In the genomic region with DNA sequence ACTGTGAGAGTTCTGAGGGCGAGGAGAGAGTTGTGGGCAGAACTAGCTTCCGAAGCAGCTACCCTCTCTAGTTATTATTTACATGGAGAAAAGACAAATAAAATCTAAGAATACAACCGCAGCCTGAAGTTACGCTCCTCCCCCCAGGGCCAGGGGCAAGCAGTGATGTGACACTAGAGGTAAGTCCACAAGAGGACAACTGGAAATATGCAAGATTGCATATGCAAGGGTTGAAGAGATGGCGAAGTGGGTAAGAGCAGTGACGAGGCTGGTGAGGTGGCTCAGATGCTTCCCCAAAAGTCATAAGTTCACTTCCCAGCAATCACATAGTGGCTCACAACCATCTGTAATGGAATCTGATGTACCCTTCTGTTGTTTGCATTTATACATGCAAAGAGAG, we compare ENCODE assay signal across 8 mouse cellular contexts. TPM values are rescaled to one million over a fixed set of nuclear protein-coding genes. Genes with fewer than 3 reads are reported as not detected.
A peak's percentile ranks its signal among the peaks of the same experiment; 100 is the strongest.
DNase-seq lines count a peak whose midpoint lies in the region; ATAC-seq and TF ChIP-seq lines count a peak whose summit lies in the region.

No protein-coding gene starts in this region.

- no peak for TF ChIP-seq CTCF in cerebellum, adult 2 months (IDR thresholded peaks at IDR 0.05; ENCODE audit: borderline replicate concordance, insufficient read depth, low read depth, low read length)
- TF ChIP-seq CTCF in testis, adult 2 months (IDR thresholded peaks at IDR 0.05; ENCODE audit: control insufficient read depth, insufficient read depth, insufficient replicate concordance, low read depth, low read length): no peak

- no peaks in the 10 kb centered on the region for H3K4me1 ChIP-seq in cerebellum, adult 2 months (ENCODE audit: control insufficient read depth, insufficient read depth, low read length)
- H3K4me1 ChIP-seq in testis, adult 2 months (ENCODE audit: control insufficient read depth, insufficient read depth, low read length): peaks cover 11% of the 10 kb centered on the region
- H3K4me1 ChIP-seq in limb, embryonic 13.5 days: peaks cover 11% of the 10 kb centered on the region
- H3K4me1 ChIP-seq in stomach, embryonic 14.5 days (ENCODE audit: control insufficient read depth, insufficient read depth, low read length): peaks cover 7% of the 10 kb centered on the region

- H3K36me3 ChIP-seq in testis, adult 2 months (ENCODE audit: control insufficient read depth, insufficient read depth, low read length): no peaks in the 10 kb centered on the region
- peaks cover 21% of the 10 kb centered on the region for H3K36me3 ChIP-seq in limb, embryonic 13.5 days
- H3K36me3 ChIP-seq in stomach, embryonic 14.5 days (ENCODE audit: control insufficient read depth, insufficient read depth, low read length): peaks cover 9% of the 10 kb centered on the region

- no peaks in the 10 kb centered on the region for H3K9me3 ChIP-seq in limb, embryonic 13.5 days
- no peaks in the 10 kb centered on the region for H3K9me3 ChIP-seq in stomach, embryonic 14.5 days (ENCODE audit: control insufficient read depth, low read depth, low read length)

- peak; percentile 39 for DNase-seq in cerebellum, adult 11-12 months
- no peak for DNase-seq in cerebellum, adult 2 months
- no peak for DNase-seq in testis, postnatal 10 days (ENCODE audit: low spot score)
- no peak for DNase-seq in embryo, embryonic 9.5 days (ENCODE audit: extremely low spot score)
- DNase-seq in frontal cortex, postnatal 10 days (ENCODE audit: low spot score in 2 of 2): no peak

- H3K9ac ChIP-seq in limb, embryonic 13.5 days: peak overlapping the region; percentile 51
- H3K9ac ChIP-seq in stomach, embryonic 14.5 days (replicated peaks; ENCODE audit: low read depth, low read length): no peak overlapping the region

- H3K4me2 ChIP-seq in limb, embryonic 13.5 days (replicated peaks): peak overlapping the region; percentile 55
- peak overlapping the region; percentile 42 for H3K4me2 ChIP-seq in stomach, embryonic 14.5 days (replicated peaks; ENCODE audit: low read depth, low read length)

- H3K27ac ChIP-seq in cerebellum, adult 2 months (ENCODE audit: insufficient read depth, low read length): no peak overlapping the region
- H3K27ac ChIP-seq in testis, adult 2 months (ENCODE audit: control insufficient read depth, insufficient read depth, low read depth, low read length): peak overlapping the region; percentile 55
- peak overlapping the region; percentile 89 for H3K27ac ChIP-seq in limb, embryonic 13.5 days
- peak overlapping the region; percentile 85 for H3K27ac ChIP-seq in stomach, embryonic 14.5 days (ENCODE audit: low read length)

- no peaks in the 10 kb centered on the region for H3K27me3 ChIP-seq in cerebellum, adult 2 months (ENCODE audit: control insufficient read depth, insufficient read depth, low read length)
- H3K27me3 ChIP-seq in testis, adult 2 months (ENCODE audit: control insufficient read depth, insufficient read depth, low read length): no peaks in the 10 kb centered on the region
- H3K27me3 ChIP-seq in limb, embryonic 13.5 days: no peaks in the 10 kb centered on the region
- no peaks in the 10 kb centered on the region for H3K27me3 ChIP-seq in stomach, embryonic 14.5 days (ENCODE audit: control insufficient read depth, insufficient read depth, low read length)

- no peak overlapping the region for H3K4me3 ChIP-seq in cerebellum, adult 2 months (replicated peaks; ENCODE audit: insufficient read depth, low read depth, low read length)
- no peak overlapping the region for H3K4me3 ChIP-seq in testis, adult 2 months (ENCODE audit: control insufficient read depth, low read depth, low read length)
- H3K4me3 ChIP-seq in limb, embryonic 13.5 days: peak overlapping the region; percentile 66
- H3K4me3 ChIP-seq in stomach, embryonic 14.5 days (ENCODE audit: low read depth, low read length): peak overlapping the region; percentile 28

- no peak for TF ChIP-seq POLR2A in cerebellum, adult 2 months (IDR thresholded peaks at IDR 0.05; ENCODE audit: borderline replicate concordance, insufficient read depth, low read length)
- TF ChIP-seq POLR2A in testis, adult 2 months (IDR thresholded peaks at IDR 0.05; ENCODE audit: control insufficient read depth, low read depth, low read length): no peak

- no peak for ATAC-seq in limb, embryonic 13.5 days (ENCODE audit: low FRiP score, low read depth)
- no peak for ATAC-seq in stomach, embryonic 14.5 days (ENCODE audit: insufficient number of reproducible peaks, insufficient read depth, low FRiP score, low read depth)

- 80% methylated on average over 6 of the region's 6 CpGs for WGBS in cerebellum, adult 2 months
- 81% methylated on average over 6 of the region's 6 CpGs for WGBS in limb, embryonic 13.5 days
- WGBS in stomach, embryonic 14.5 days: 79% methylated on average over 6 of the region's 6 CpGs

RNA-seq across cellular contexts. Expression of a gene that starts 0.9 kb away (rescaled TPM):
- 85.5 and 92.7 TPM in 2 replicates for polyA plus RNA-seq in cerebellum, adult 2 months (2012; rRNA removed)
- polyA plus RNA-seq in testis, adult 2 months (2012; rRNA removed): 4.5 and 6.5 TPM in 2 replicates
- polyA plus RNA-seq in limb, embryonic 13.5 days (2015; fragmentation: Nextera tagmentation; extraction: Ambion mirVana): 32.3 and 34.4 TPM in 2 replicates
- 25.0 and 28.2 TPM in 2 replicates for polyA plus RNA-seq in stomach, embryonic 14.5 days (2014; fragmentation: Nextera tagmentation; extraction: Ambion mirVana)

RNA-seq across cellular contexts. Expression of a gene that starts 1.7 kb away (rescaled TPM):
- 4.1 and 6.3 TPM in 2 replicates for polyA plus RNA-seq in cerebellum, adult 2 months (2012; rRNA removed)
- 8.0 and 8.3 TPM in 2 replicates for polyA plus RNA-seq in testis, adult 2 months (2012; rRNA removed)
- polyA plus RNA-seq in limb, embryonic 13.5 days (2015; fragmentation: Nextera tagmentation; extraction: Ambion mirVana): 2.0 and 15.7 TPM in 2 replicates
- polyA plus RNA-seq in stomach, embryonic 14.5 days (2014; fragmentation: Nextera tagmentation; extraction: Ambion mirVana): 3.9 and 7.3 TPM in 2 replicates

RNA-seq across cellular contexts. Expression of a gene that starts 9.4 kb away (rescaled TPM):
- 0.19 and 0.23 TPM in 2 replicates for polyA plus RNA-seq in cerebellum, adult 2 months (2012; rRNA removed)
- polyA plus RNA-seq in testis, adult 2 months (2012; rRNA removed): 0.04 and 0.16 TPM in 2 replicates
- polyA plus RNA-seq in limb, embryonic 13.5 days (2015; fragmentation: Nextera tagmentation; extraction: Ambion mirVana): 0.19 and 0.25 TPM in 2 replicates
- polyA plus RNA-seq in stomach, embryonic 14.5 days (2014; fragmentation: Nextera tagmentation; extraction: Ambion mirVana): 0.17 and 0.30 TPM in 2 replicates

RNA-seq across cellular contexts. Expression of a gene that starts 11.0 kb away (rescaled TPM):
- 12.4 and 13.2 TPM in 2 replicates for polyA plus RNA-seq in cerebellum, adult 2 months (2012; rRNA removed)
- 5.8 and 8.2 TPM in 2 replicates for polyA plus RNA-seq in testis, adult 2 months (2012; rRNA removed)
- polyA plus RNA-seq in limb, embryonic 13.5 days (2015; fragmentation: Nextera tagmentation; extraction: Ambion mirVana): 37.8 and 39.1 TPM in 2 replicates
- 52.5 and 58.4 TPM in 2 replicates for polyA plus RNA-seq in stomach, embryonic 14.5 days (2014; fragmentation: Nextera tagmentation; extraction: Ambion mirVana)

RNA-seq across cellular contexts. Expression of a gene that starts 27.1 kb away (rescaled TPM):
- 26.1 and 29.8 TPM in 2 replicates for polyA plus RNA-seq in cerebellum, adult 2 months (2012; rRNA removed)
- polyA plus RNA-seq in testis, adult 2 months (2012; rRNA removed): 0.52 and 1.0 TPM in 2 replicates
- polyA plus RNA-seq in limb, embryonic 13.5 days (2015; fragmentation: Nextera tagmentation; extraction: Ambion mirVana): 12.7 and 14.3 TPM in 2 replicates
- polyA plus RNA-seq in stomach, embryonic 14.5 days (2014; fragmentation: Nextera tagmentation; extraction: Ambion mirVana): 5.3 and 6.3 TPM in 2 replicates

Comparison
In these comparisons a context has a peak if more than half of its experiments do, and no peak if none do; other contexts are left out.
1. H3K4me3 ChIP-seq: peak in limb, embryonic 13.5 days (single experiment) and stomach, embryonic 14.5 days (single experiment); none in cerebellum, adult 2 months (single experiment) and testis, adult 2 months (single experiment).